Comparison of ENCODE assay signal across 7 mouse cellular contexts in the genomic region with DNA sequence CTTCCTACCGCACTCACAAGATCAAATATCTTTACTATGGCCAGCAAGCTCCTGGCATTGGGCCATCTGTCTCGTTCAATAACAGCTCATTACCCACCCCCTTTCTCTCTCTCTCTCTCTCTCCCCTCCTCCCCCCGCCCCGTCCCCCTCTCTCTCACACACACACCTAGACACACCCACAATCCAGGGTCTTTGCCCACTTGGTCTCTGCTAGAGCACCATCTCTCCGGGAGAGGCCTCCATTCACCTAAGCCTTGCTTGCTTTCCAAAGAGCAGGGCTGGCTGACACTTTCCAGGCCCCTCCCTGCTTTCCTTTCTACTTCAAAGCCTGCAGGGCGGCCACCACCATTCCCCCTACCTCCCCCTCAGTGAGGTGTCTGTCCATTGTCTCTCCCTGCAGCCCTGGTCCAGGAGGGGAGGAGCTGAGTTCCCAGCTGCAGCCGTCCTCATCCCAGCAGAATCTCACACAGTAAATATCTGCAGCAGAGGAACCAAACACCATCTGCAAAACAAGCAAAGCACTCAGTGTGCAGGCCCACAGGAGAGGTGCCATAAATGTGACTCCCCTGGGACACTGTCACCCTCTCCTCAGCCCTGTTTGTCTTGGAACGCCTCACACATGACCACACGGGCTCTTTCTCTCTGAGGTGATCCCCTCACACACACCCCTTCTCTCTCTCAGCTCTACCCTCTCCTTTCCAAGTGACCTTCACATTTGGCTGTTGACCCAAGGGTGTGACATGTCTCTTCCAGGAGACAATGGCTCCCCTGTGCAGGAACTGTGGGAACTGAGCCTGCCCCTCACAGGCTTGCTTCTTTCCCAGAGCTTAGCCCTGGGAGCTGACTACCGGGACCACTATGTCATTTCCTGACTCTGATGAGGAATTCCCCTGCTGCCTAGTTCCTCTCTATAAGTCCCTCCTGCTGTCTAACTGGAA. TPM values are rescaled to one million over a fixed set of nuclear protein-coding genes. Genes with fewer than 3 reads are reported as not detected.
DNase-seq lines count a peak whose midpoint lies in the region; TF ChIP-seq lines count a peak whose summit lies in the region.

No protein-coding gene starts in this region.

- no peaks in the 10 kb centered on the region for H3K36me3 ChIP-seq in E14TG2a.4 (ENCODE audit: insufficient read depth, low read length)
- H3K36me3 ChIP-seq in midbrain, embryonic 10.5 days: no peaks in the 10 kb centered on the region

- no peaks in the 10 kb centered on the region for H3K27me3 ChIP-seq in E14TG2a.4 (ENCODE audit: insufficient read depth, low read length)
- H3K27me3 ChIP-seq in midbrain, embryonic 10.5 days (ENCODE audit: low read depth, poor library complexity, severe bottlenecking): no peaks in the 10 kb centered on the region; the same call in 1 of the 2 replicates

- TF ChIP-seq CTCF in E14TG2a.4 (conservative IDR thresholded peaks at IDR 0.05; ENCODE audit: low read length): no peak

- no peaks in the 10 kb centered on the region for H3K9me3 ChIP-seq in E14TG2a.4 (ENCODE audit: low read length)
- no peaks in the 10 kb centered on the region for H3K9me3 ChIP-seq in midbrain, embryonic 10.5 days (replicated peaks)

- WGBS in midbrain, embryonic 10.5 days: 7% methylated on average over 10 of the region's 10 CpGs

- peak overlapping the region; percentile 52 for H3K4me3 ChIP-seq in E14TG2a.4 (replicated peaks; ENCODE audit: low read length)
- peak overlapping the region; percentile 12; the same call in 1 of the 2 replicates for H3K4me3 ChIP-seq in midbrain, embryonic 10.5 days

- H3K27ac ChIP-seq in midbrain, embryonic 10.5 days (replicated peaks): peak overlapping the region; percentile 83

- DNase-seq in brain, adult 2 months (ENCODE audit: low read depth, low spot score): peak; percentile 77
- peak; percentile 74 to 87 for DNase-seq in heart, adult 9 months (ENCODE audit: low spot score in 2 of 2)
- DNase-seq in kidney, postnatal 25 days: peak; percentile 38 to 71
- peak; percentile 64 for DNase-seq in midbrain, embryonic 10.5 days (ENCODE audit: low spot score)
- no peak for DNase-seq in layer of hippocampus, adult 9-11 months
- DNase-seq in right cerebral cortex, postnatal 4 days: no peak

- peaks cover 96% of the 10 kb centered on the region for H3K4me1 ChIP-seq in E14TG2a.4 (replicated peaks; ENCODE audit: low read depth, low read length)
- peaks cover 63% of the 10 kb centered on the region for H3K4me1 ChIP-seq in midbrain, embryonic 10.5 days

RNA-seq across cellular contexts. Expression of a gene that starts 14.9 kb away (rescaled TPM):
- polyA plus RNA-seq in midbrain, embryonic 10.5 days (2016; fragmentation: Nextera tagmentation; extraction: Ambion mirVana): 0.05 and 0.10 TPM in 2 replicates

RNA-seq across cellular contexts. Expression of a gene that starts 36.7 kb away (rescaled TPM):
- polyA plus RNA-seq in midbrain, embryonic 10.5 days (2016; fragmentation: Nextera tagmentation; extraction: Ambion mirVana): 34.7 and 35.5 TPM in 2 replicates

RNA-seq across cellular contexts. Expression of a gene that starts 52.0 kb away (rescaled TPM):
- 5.7 and 5.8 TPM in 2 replicates for polyA plus RNA-seq in midbrain, embryonic 10.5 days (2016; fragmentation: Nextera tagmentation; extraction: Ambion mirVana)

Comparison
In these comparisons a context has a peak if more than half of its experiments do, and no peak if none do; other contexts are left out.
1. DNase-seq: peak in brain, adult 2 months (single experiment), heart, adult 9 months (2 of 2), kidney, postnatal 25 days (2 of 2) and midbrain, embryonic 10.5 days (single experiment); none in layer of hippocampus, adult 9-11 months (single experiment) and right cerebral cortex, postnatal 4 days (single experiment).